Mouse (Mus musculus): ENCODE data around the gene Rarb. TPM values are rescaled to one million over a fixed set of nuclear protein-coding genes. Genes with fewer than 3 reads are reported as not detected.

Gene Rarb
- total RNA-seq, 2 experiments from 2014 or later: 16.7 to 20.3 TPM

DNA sequence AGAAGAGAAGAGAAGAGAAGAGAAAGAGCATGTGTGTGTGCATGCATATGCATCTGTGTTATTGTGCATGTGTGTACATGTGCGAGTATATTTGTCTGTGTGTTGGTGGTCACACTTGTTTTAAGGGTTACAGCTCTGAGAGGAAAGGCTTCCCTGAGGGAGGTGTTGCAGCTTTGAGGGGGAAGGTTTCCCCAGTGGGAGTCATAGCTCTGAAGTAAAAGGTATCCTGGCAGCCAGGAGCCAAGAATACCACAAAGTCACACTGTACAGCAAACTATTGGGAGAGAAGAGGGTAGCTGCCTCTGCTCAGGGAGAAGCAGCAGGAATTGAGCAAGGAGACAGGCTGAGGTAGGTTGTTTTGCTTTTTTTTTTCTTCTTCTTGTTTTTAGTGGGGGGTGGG lies 81.2 kb downstream of the Rarb start:
- no peak for DNase-seq (ENCODE audit: low spot score in 2 of 2)

- no peak for DNase-seq (ENCODE audit: low spot score in 2 of 2)
These were observed 83.5 kb downstream of the Rarb start for GRCm38 (mm10) chr14:16735331-16736012.

- no peak for DNase-seq (ENCODE audit: low spot score in 2 of 2)
These were observed 85.2 kb downstream of the Rarb start for GRCm38 (mm10) chr14:16733595-16734298.

GRCm38 (mm10) chr14:16732054-16732453 lies 86.9 kb downstream of the Rarb start:
- DNase-seq (ENCODE audit: low spot score in 2 of 2): no peak

DNA sequence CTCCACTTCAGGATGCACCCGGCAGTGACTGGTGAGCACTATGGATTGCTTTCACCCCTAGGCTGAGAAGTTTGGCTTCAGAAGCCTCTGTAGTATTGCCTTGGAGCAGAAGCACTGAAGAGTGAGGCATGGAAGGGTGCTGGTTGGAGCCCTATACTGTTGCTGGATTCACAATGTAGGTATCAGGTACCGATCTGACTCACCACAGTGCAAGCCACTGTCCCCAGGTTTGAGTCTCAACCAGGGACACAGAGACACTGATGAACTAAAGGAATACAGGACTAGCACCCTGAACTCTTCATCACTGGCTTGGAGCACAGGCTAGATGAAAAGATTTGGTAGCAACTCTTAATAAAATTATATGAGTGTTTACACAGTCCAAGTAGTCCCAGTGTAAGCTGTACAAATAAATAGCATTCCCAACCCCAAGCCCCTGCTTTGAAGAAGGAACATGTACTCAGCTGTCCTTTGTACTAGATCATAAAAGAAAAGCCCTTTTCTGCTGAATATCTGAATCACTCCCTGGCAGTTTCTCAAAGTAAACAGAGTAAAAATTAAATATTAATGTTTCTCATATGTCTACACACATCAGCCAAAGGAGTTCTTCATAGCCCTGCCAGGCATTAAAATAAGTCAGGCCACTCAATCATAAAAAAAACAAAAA lies 90.6 kb downstream of the Rarb start:
- DNase-seq (ENCODE audit: low spot score in 2 of 2): no peak

DNA sequence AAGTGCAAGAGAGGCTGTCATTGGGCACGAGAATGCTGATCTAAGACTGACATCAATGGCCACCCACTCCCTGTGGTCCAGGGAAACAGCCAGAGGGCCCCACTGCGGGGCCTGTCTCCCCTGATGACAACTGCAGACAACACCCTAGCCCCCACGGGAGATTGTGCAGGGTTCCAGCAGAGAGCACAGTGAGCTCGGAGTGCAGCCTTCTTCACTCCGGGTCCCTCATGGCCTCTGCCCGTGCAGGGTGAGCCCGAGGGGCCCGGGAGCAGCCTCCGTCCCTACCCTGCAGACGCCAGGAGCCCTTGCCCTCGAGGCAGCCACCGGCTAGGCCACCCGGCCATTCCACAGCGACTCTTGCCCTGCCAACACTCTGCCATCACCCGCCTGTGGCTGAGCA lies 95.0 kb downstream of the Rarb start:
- DNase-seq (ENCODE audit: low spot score in 2 of 2): no peak

DNA sequence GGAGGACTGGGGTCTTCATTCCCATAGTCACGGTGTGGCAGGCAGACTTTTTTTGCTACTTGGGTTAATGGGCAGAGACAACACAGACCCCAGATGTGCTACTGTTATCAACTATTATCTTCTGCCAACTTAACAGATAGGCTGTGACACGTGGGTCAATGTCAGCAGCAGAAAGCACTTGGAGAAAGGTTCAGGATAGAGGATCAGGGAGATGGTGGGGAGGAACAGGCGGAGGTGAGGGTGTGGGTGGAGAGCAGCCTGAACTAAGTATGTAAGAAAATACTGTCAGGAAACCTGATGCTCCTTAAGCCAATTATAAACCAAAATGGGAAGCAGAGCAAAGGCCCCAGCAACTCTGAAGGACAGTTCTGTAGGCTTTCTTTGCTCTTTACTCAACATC lies 101.1 kb downstream of the Rarb start:
- DNase-seq (ENCODE audit: low spot score in 2 of 2): no peak

- DNase-seq (ENCODE audit: low spot score in 2 of 2): no peak
These were observed 104.5 kb downstream of the Rarb start for GRCm38 (mm10) chr14:16714344-16714955.

GRCm38 (mm10) chr14:16713773-16714172 lies 105.2 kb downstream of the Rarb start:
- DNase-seq (ENCODE audit: low spot score in 2 of 2): no peak

GRCm38 (mm10) chr14:16699228-16699627 lies 119.7 kb downstream of the Rarb start:
- DNase-seq (ENCODE audit: low spot score in 2 of 2): no peak

GRCm38 (mm10) chr14:16695453-16696120 lies 123.4 kb downstream of the Rarb start:
- peak; percentile 10 to 50 for DNase-seq (ENCODE audit: low spot score in 2 of 2)

DNA sequence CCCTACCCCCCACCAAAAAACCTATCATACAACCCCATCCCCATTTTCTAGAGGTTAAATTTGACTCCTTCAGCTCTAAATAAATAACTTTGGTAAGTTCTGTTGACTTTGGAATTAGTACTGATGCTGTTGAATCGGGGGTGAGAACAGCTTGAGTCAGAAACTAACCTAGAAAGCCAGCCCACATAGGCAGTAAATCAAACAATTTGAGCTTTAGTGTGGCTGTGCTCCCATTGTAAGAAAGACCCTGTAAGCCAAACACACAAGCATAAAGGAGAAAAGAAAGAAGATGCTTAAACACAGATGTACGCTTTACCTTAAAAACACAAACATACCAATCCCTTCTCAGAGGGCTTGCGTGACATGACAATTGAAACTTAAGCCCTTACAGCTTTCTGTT lies 140.6 kb downstream of the Rarb start:
- no peak for DNase-seq (ENCODE audit: low spot score in 2 of 2)

- no peak for DNase-seq (ENCODE audit: low spot score in 2 of 2)
These were observed 141.9 kb downstream of the Rarb start for GRCm38 (mm10) chr14:16677081-16677480.

- DNase-seq (ENCODE audit: low spot score in 2 of 2): peak in 1 of 2 experiments; percentile 24
These were observed 148.4 kb downstream of the Rarb start for GRCm38 (mm10) chr14:16670571-16670970.

DNA sequence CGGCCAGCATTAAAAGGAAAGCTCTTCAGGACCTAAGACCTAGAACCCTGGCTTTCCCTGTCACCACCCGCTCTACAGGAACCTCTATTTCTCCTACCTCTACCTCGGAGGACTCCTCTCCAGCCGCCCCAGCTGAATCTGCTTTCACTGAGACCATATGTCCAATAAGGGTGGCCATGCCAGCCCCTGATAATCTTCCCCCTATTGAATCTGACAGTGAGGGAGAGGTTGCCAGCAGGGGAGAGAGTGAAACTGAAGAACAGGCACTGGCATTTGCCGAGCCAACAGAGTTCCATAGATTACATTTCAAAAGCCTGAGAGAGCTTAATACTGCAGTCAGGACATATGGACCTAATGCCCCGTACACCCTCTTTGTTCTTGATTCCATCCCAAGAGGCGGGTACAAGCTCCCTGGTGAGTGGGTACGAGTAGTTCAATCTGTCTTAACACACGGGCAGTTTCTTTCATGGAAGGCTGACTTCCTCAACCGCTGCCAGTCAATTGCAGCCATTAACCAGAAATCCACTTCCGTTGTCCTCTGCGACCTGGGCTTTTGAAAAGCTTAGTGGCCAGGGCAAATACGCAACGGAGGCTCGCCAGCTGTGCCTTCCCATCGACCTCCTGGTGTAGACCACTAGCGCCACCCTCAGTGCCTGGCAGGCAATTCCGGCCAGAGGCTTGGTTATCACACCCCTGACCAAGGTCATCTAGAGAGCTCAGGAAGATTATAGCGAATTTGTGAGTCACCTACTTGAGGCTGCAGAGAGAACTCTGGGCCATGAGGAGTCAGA lies 179.6 kb downstream of the Rarb start:
- no peak for DNase-seq (ENCODE audit: low spot score in 2 of 2)

- no peak for DNase-seq (ENCODE audit: low spot score in 2 of 2)
These were observed 205.0 kb downstream of the Rarb start for GRCm38 (mm10) chr14:16613975-16614374.

GRCm38 (mm10) chr14:16605480-16605879 lies 213.5 kb downstream of the Rarb start:
- DNase-seq (ENCODE audit: low spot score in 2 of 2): peak in 1 of 2 experiments; percentile 18

GRCm38 (mm10) chr14:16604469-16605064 lies 214.4 kb downstream of the Rarb start:
- DNase-seq (ENCODE audit: low spot score in 2 of 2): no peak

DNA sequence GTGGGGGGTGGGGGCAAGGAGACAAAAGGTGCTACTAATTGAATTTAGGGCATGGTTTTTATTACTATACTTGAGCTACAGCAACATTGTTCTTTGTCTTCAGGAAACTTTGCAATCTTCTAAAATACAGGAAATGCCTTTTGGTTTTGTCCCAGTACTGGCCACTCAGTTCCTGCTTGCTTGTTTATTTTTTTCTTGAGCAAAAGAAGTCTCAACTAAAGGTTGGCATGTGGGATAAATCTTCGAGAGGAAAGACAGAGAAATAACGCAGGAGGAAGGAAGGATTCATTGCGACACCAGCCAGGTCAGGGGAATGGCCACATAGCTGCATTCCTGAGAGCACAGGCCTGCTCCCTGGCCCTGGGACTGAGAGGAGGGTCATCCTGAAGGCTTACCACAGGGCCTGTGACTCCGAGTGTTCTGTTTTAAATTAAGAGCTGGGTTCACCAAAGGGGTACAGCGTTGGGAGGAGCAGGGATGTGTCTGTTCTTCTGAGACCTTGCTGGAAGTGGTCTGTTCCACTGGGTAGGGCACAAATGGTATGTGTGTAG lies 215.8 kb downstream of the Rarb start:
- no peak for DNase-seq (ENCODE audit: low spot score in 2 of 2)

DNA sequence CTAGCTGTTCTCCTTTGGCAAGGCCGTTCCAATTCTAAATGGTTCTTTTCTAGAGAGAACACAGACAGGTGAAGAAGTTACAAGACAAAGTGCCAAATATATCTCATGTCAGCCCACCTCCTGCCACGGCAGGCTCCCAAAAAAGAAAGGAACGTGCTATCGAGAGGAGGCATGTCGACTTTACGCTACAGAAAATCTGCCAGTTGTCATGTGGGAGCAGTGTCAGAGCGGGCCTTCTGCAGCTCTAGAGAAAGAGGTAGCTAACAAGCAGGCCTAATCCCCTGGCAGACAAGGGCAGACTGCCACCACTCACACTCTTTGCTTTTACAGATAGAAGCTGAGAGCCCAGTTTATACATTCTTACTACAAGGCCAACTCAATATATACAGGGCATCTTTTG lies 219.7 kb downstream of the Rarb start:
- peak; percentile 25 to 52 for DNase-seq (ENCODE audit: low spot score in 2 of 2)

Measured in left cerebral cortex, adult 18-20 months (tissue).